ENCODE assay signal across 24 mouse cellular contexts in the genomic region with DNA sequence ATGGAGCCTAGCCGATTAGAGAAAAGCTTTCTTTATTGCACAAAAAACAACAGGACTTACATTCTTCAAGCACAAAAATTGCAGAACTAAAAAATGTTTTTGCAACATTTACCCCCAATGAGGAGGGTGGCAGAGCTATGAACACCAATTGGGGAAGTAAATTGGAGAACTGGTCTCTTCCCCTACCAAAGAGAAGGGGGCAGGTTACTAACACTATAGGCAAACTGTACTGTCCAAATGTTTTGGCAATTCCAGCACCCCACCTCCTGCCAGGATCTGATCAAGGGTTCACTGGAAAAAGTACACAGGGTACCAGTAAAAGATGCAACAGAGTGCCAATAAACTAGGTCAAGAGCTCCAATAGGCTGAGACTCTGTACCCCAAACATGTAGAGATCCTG. TPM values are rescaled to one million over a fixed set of nuclear protein-coding genes. Genes with fewer than 3 reads are reported as not detected.
DNase-seq lines count a peak whose midpoint lies in the region; ATAC-seq and TF ChIP-seq lines count a peak whose summit lies in the region.
"Had no signal": no experiment of that assay in that cellular context is flagged by ENCODE, and none has a peak within 500 bp of the region (broad histone marks: within the 10 kb centered on the region; RNA-seq: fewer than 3 reads in every experiment).

No protein-coding gene starts in this region.

- no peak for TF ChIP-seq EP300 in liver, embryonic 14.5 days (IDR thresholded peaks at IDR 0.05; ENCODE audit: low read depth)

- no peak overlapping the region for H3K9ac ChIP-seq in liver, embryonic 14.5 days (replicated peaks)
- H3K9ac ChIP-seq in liver, embryonic 11.5 days (ENCODE audit: low read depth, low read length), result no peak overlapping the region
- H3K9ac ChIP-seq: embryonic facial prominence, embryonic 13.5 days; heart, embryonic 12.5 days; hindbrain, embryonic 14.5 days; limb, embryonic 13.5 days; lung, embryonic 14.5 days; neural tube, embryonic 12.5 days had no signal

- H3K27me3 ChIP-seq in liver, embryonic 14.5 days (ENCODE audit: control insufficient read depth, insufficient read depth, low read length), result no peaks in the 10 kb centered on the region
- no peaks in the 10 kb centered on the region for H3K27me3 ChIP-seq in liver, embryonic 11.5 days (replicated peaks; ENCODE audit: control insufficient read depth, insufficient read depth, low read length)
- H3K27me3 ChIP-seq: embryonic facial prominence, embryonic 13.5 days; heart, embryonic 12.5 days; limb, embryonic 13.5 days; neural tube, embryonic 12.5 days had no signal

- ATAC-seq in liver, embryonic 14.5 days (ENCODE audit: insufficient read depth), result no peak
- no peak for ATAC-seq in liver, embryonic 11.5 days (replicated peaks; ENCODE audit: low FRiP score)
- ATAC-seq in megakaryocyte, adult 5-6 weeks (ENCODE audit: poor library complexity, severe bottlenecking), result peak; percentile 90
- no peak for ATAC-seq in cerebellum, adult (ENCODE audit: insufficient number of reproducible peaks, low FRiP score, low TSS enrichment)
- ATAC-seq: forebrain, embryonic 16.5 days; intestine, embryonic 16.5 days; midbrain, embryonic 16.5 days had no signal

- no peak for TF ChIP-seq CTCF in liver, embryonic 14.5 days (IDR thresholded peaks at IDR 0.05; ENCODE audit: low read depth)
- TF ChIP-seq CTCF in bone marrow macrophage, adult 2 months (IDR thresholded peaks at IDR 0.05; ENCODE audit: low read depth, low read length), result no peak

- H3K4me3 ChIP-seq in liver, embryonic 14.5 days (ENCODE audit: insufficient read depth in 1 of 2, low read depth in 2 of 2, low read length in 2 of 2), result no peak overlapping the region
- no peak overlapping the region for H3K4me3 ChIP-seq in liver, embryonic 11.5 days (ENCODE audit: low read depth, low read length)
- no peak overlapping the region for H3K4me3 ChIP-seq in bone marrow macrophage, adult 2 months (ENCODE audit: insufficient read depth, low read length)
- H3K4me3 ChIP-seq: embryonic facial prominence, embryonic 13.5 days; heart, embryonic 12.5 days; limb, embryonic 13.5 days; neural tube, embryonic 12.5 days had no signal

- no peaks in the 10 kb centered on the region for H3K9me3 ChIP-seq in liver, embryonic 14.5 days (ENCODE audit: control insufficient read depth, low read length)
- H3K9me3 ChIP-seq in liver, embryonic 11.5 days (ENCODE audit: control insufficient read depth, low read length), result no peaks in the 10 kb centered on the region
- H3K9me3 ChIP-seq: embryonic facial prominence, embryonic 13.5 days; heart, embryonic 12.5 days; limb, embryonic 13.5 days; neural tube, embryonic 12.5 days had no signal

- no peak overlapping the region for H3K27ac ChIP-seq in liver, embryonic 14.5 days
- no peak overlapping the region for H3K27ac ChIP-seq in liver, embryonic 11.5 days (ENCODE audit: low read depth, low read length)
- peak overlapping the region; percentile 99 for H3K27ac ChIP-seq in bone marrow macrophage, adult 2 months (ENCODE audit: insufficient read depth, low read depth, low read length)
- H3K27ac ChIP-seq: embryonic facial prominence, embryonic 13.5 days; hindbrain, embryonic 14.5 days; limb, embryonic 13.5 days; neural tube, embryonic 12.5 days had no signal

- 40% methylated on average over 1 of the region's 1 CpGs for WGBS in liver, embryonic 14.5 days (ENCODE audit: insufficient replicate concordance)
- 74% methylated on average over 1 of the region's 1 CpGs for WGBS in liver, embryonic 11.5 days

- peak in 2 of 3 experiments; percentile 1 to 28 for DNase-seq in liver, embryonic 14.5 days (ENCODE audit: low read depth in 3 of 3, low spot score in 3 of 3)
- DNase-seq in liver, embryonic 11.5 days (ENCODE audit: low spot score), result no peak
- peak; percentile 6 for DNase-seq in A20 (ENCODE audit: low read depth, low spot score)
- DNase-seq in Muller cell, postnatal 12 days (ENCODE audit: inconsistent ontology term), result no peak
- DNase-seq in frontal cortex, postnatal 10 days (ENCODE audit: low spot score in 2 of 2), result no peak
- DNase-seq: adrenal gland, postnatal 10 days; cerebellum, adult 2 months; heart, postnatal 14 days; kidney, postnatal 10 days; layer of hippocampus, postnatal 36 days; lung, embryonic 14.5 days; right cerebral cortex, adult 18-20 months; thymus, postnatal 25 days had no signal

- H3K4me2 ChIP-seq in liver, embryonic 14.5 days (ENCODE audit: low read depth), result no peak overlapping the region
- no peak overlapping the region for H3K4me2 ChIP-seq in liver, embryonic 11.5 days
- H3K4me2 ChIP-seq: embryonic facial prominence, embryonic 13.5 days; heart, embryonic 12.5 days; hindbrain, embryonic 14.5 days; limb, embryonic 13.5 days; lung, embryonic 14.5 days; neural tube, embryonic 12.5 days had no signal

- H3K4me1 ChIP-seq in liver, embryonic 14.5 days (replicated peaks; ENCODE audit: control insufficient read depth in 2 of 2, insufficient read depth in 2 of 2, low read length in 1 of 2), result no peaks in the 10 kb centered on the region
- H3K4me1 ChIP-seq in liver, embryonic 11.5 days (replicated peaks; ENCODE audit: control insufficient read depth, insufficient read depth, low read length), result no peaks in the 10 kb centered on the region
- peaks cover 63% of the 10 kb centered on the region for H3K4me1 ChIP-seq in bone marrow macrophage, adult 2 months (ENCODE audit: control insufficient read depth, insufficient read depth, low read length)
- H3K4me1 ChIP-seq: embryonic facial prominence, embryonic 13.5 days; heart, embryonic 12.5 days; limb, embryonic 13.5 days; neural tube, embryonic 12.5 days had no signal

- no peak for TF ChIP-seq POLR2A in bone marrow macrophage, adult 2 months (IDR thresholded peaks at IDR 0.05; ENCODE audit: borderline replicate concordance, low read depth, low read length)

- no peaks in the 10 kb centered on the region for H3K36me3 ChIP-seq in liver, embryonic 14.5 days (replicated peaks; ENCODE audit: control insufficient read depth, insufficient read depth, low read depth)
- H3K36me3 ChIP-seq in liver, embryonic 11.5 days (ENCODE audit: control insufficient read depth, insufficient read depth, low read length), result no peaks in the 10 kb centered on the region
- H3K36me3 ChIP-seq: embryonic facial prominence, embryonic 13.5 days; heart, embryonic 12.5 days; limb, embryonic 13.5 days; neural tube, embryonic 12.5 days had no signal

RNA-seq across cellular contexts. Expression of a gene that starts 46.2 kb away (rescaled TPM):
- polyA plus RNA-seq in liver, embryonic 14.5 days (2012; rRNA removed), result 5.1 and 5.4 TPM in 2 replicates
- polyA plus RNA-seq in liver, embryonic 14.5 days (2014; fragmentation: Nextera tagmentation; extraction: Ambion mirVana), result 12.3 and 12.6 TPM in 2 replicates
- polyA plus RNA-seq in liver, embryonic 11.5 days (2014; fragmentation: Nextera tagmentation; extraction: Ambion mirVana), result 20.6 and 20.7 TPM in 2 replicates
- 302 TPM in 2 replicates for polyA plus RNA-seq in bone marrow macrophage, adult 2 months (2012; ENCODE audit: insufficient read depth, insufficient read length, missing spikeins)
- total RNA-seq in megakaryocyte, adult 5-6 weeks (2015), result 121 and 132 TPM in 2 replicates
- 107 and 113 TPM in 2 replicates for total RNA-seq in megakaryocyte, adult 5-6 weeks (2017)

Comparison
In these comparisons a context has a peak if more than half of its experiments do, and no peak if none do; other contexts are left out.
1. DNase-seq: peak in liver, embryonic 14.5 days (2 of 3) and A20 (single experiment); none in liver, embryonic 11.5 days (single experiment), Muller cell, postnatal 12 days (single experiment) and frontal cortex, postnatal 10 days (0 of 2).
2. RNA of a gene that starts 46.2 kb away (polyA plus RNA-seq): 302 TPM in bone marrow macrophage, adult 2 months; 20.6 to 20.7 TPM in liver, embryonic 11.5 days and 5.1 to 12.6 TPM in liver, embryonic 14.5 days; every median in the first group is over 10 times any median in the second.